8 mouse cellular contexts compared by ENCODE assay signal in genomic region chr17:66692941-66693675, GRCm38 (mm10).
A peak's percentile ranks its signal among the peaks of the same experiment; 100 is the strongest.
DNase-seq lines count a peak whose midpoint lies in the region; ATAC-seq lines count a peak whose summit lies in the region.
"Had no signal": no experiment of that assay in that cellular context is flagged by ENCODE, and none has a peak within 500 bp of the region (broad histone marks: within the 10 kb centered on the region; RNA-seq: fewer than 3 reads in every experiment).

No protein-coding gene starts in this region.

- peak overlapping the region; percentile 43 for H3K4me2 ChIP-seq in lung, embryonic 15.5 days
- H3K4me2 ChIP-seq in embryonic facial prominence, embryonic 14.5 days (ENCODE audit: low read depth, low read length) = 0 out of 2 replicates have a peak overlapping the region, but pooled peaks have one; percentile 19
- H3K4me2 ChIP-seq in hindbrain, embryonic 15.5 days = no peak overlapping the region
- peak overlapping the region; percentile 31; the same call in 1 of the 2 replicates for H3K4me2 ChIP-seq in midbrain, embryonic 16.5 days (ENCODE audit: low read length)
- H3K4me2 ChIP-seq in intestine, embryonic 16.5 days (ENCODE audit: low read depth, low read length) = no peak overlapping the region

- 72% methylated on average over 16 of the region's 16 CpGs for WGBS in lung, embryonic 15.5 days
- WGBS in embryonic facial prominence, embryonic 14.5 days = 81% methylated on average over 16 of the region's 16 CpGs
- 81% methylated on average over 16 of the region's 16 CpGs for WGBS in hindbrain, embryonic 15.5 days
- 83% methylated on average over 16 of the region's 16 CpGs for WGBS in midbrain, embryonic 16.5 days
- WGBS in intestine, embryonic 16.5 days = 88% methylated on average over 16 of the region's 16 CpGs

- peaks cover 18% of the 10 kb centered on the region for H3K36me3 ChIP-seq in lung, embryonic 15.5 days
- 0 out of 2 replicates have a peak, but pooled peaks cover 6% of the 10 kb centered on the region for H3K36me3 ChIP-seq in embryonic facial prominence, embryonic 14.5 days (ENCODE audit: control insufficient read depth, insufficient read depth, low read length)
- H3K36me3 ChIP-seq in hindbrain, embryonic 15.5 days = 0 out of 2 replicates have a peak, but pooled peaks cover 4% of the 10 kb centered on the region
- H3K36me3 ChIP-seq in midbrain, embryonic 16.5 days (ENCODE audit: control insufficient read depth, insufficient read depth, low read length) = no peaks in the 10 kb centered on the region
- no peaks in the 10 kb centered on the region for H3K36me3 ChIP-seq in intestine, embryonic 16.5 days (ENCODE audit: control insufficient read depth, insufficient read depth, low read length)

- 0 out of 2 replicates have a peak, but pooled peaks have one; percentile 21 for ATAC-seq in lung, embryonic 15.5 days (ENCODE audit: borderline replicate concordance, extremely low read depth, low FRiP score, low TSS enrichment)
- ATAC-seq in embryonic facial prominence, embryonic 14.5 days (ENCODE audit: low read depth) = no peak
- 0 out of 2 replicates have a peak, but pooled peaks have one; percentile 30 for ATAC-seq in hindbrain, embryonic 15.5 days (ENCODE audit: low FRiP score, low read depth)
- ATAC-seq in midbrain, embryonic 16.5 days = no peak
- no peak for ATAC-seq in intestine, embryonic 16.5 days

- peak overlapping the region; percentile 97 for H3K27ac ChIP-seq in lung, embryonic 15.5 days
- no peak overlapping the region for H3K27ac ChIP-seq in embryonic facial prominence, embryonic 14.5 days (replicated peaks; ENCODE audit: low read depth, low read length)
- 0 out of 2 replicates have a peak overlapping the region, but pooled peaks have one; percentile 17 for H3K27ac ChIP-seq in hindbrain, embryonic 15.5 days (replicated peaks)
- H3K27ac ChIP-seq in midbrain, embryonic 16.5 days (ENCODE audit: low read length) = peak overlapping the region; percentile 55
- H3K27ac ChIP-seq in intestine, embryonic 16.5 days (ENCODE audit: low read length) = no peak overlapping the region

- no peak for DNase-seq in lung, postnatal 4 days
- no peak for DNase-seq in embryonic facial prominence, embryonic 14.5 days (ENCODE audit: low spot score)
- no peak for DNase-seq in liver
- DNase-seq: kidney, adult 18-20 months had no signal

- H3K27me3 ChIP-seq in lung, embryonic 15.5 days = no peaks in the 10 kb centered on the region
- H3K27me3 ChIP-seq in embryonic facial prominence, embryonic 14.5 days (replicated peaks; ENCODE audit: control insufficient read depth, insufficient read depth, low read length) = no peaks in the 10 kb centered on the region
- no peaks in the 10 kb centered on the region for H3K27me3 ChIP-seq in hindbrain, embryonic 15.5 days
- H3K27me3 ChIP-seq in midbrain, embryonic 16.5 days (ENCODE audit: control insufficient read depth, insufficient read depth, low read depth, low read length) = no peaks in the 10 kb centered on the region
- H3K27me3 ChIP-seq in intestine, embryonic 16.5 days (replicated peaks; ENCODE audit: control insufficient read depth, insufficient read depth, low read length) = no peaks in the 10 kb centered on the region

- H3K4me3 ChIP-seq in lung, embryonic 15.5 days = peak overlapping the region; percentile 21
- H3K4me3 ChIP-seq in embryonic facial prominence, embryonic 14.5 days (ENCODE audit: low read depth, low read length) = no peak overlapping the region
- H3K4me3 ChIP-seq in hindbrain, embryonic 15.5 days = no peak overlapping the region
- no peak overlapping the region for H3K4me3 ChIP-seq in midbrain, embryonic 16.5 days (ENCODE audit: low read depth, low read length)
- no peak overlapping the region for H3K4me3 ChIP-seq in intestine, embryonic 16.5 days (ENCODE audit: low read length)

- H3K9ac ChIP-seq in lung, embryonic 15.5 days = no peak overlapping the region
- H3K9ac ChIP-seq in embryonic facial prominence, embryonic 14.5 days (ENCODE audit: low read depth, low read length) = no peak overlapping the region
- no peak overlapping the region for H3K9ac ChIP-seq in hindbrain, embryonic 15.5 days
- peak overlapping the region; percentile 46; the same call in 1 of the 2 replicates for H3K9ac ChIP-seq in midbrain, embryonic 16.5 days (ENCODE audit: low read depth, low read length)
- no peak overlapping the region for H3K9ac ChIP-seq in intestine, embryonic 16.5 days (ENCODE audit: low read depth, low read length)

- peaks cover 29% of the 10 kb centered on the region for H3K4me1 ChIP-seq in lung, embryonic 15.5 days
- peaks cover 11% of the 10 kb centered on the region; the same call in 1 of the 2 replicates for H3K4me1 ChIP-seq in embryonic facial prominence, embryonic 14.5 days (ENCODE audit: control insufficient read depth, insufficient read depth, low read length)
- H3K4me1 ChIP-seq in hindbrain, embryonic 15.5 days (replicated peaks) = peaks cover 18% of the 10 kb centered on the region
- peaks cover 16% of the 10 kb centered on the region for H3K4me1 ChIP-seq in midbrain, embryonic 16.5 days (ENCODE audit: control insufficient read depth, insufficient read depth, low read length)
- peaks cover 10% of the 10 kb centered on the region; the same call in 1 of the 2 replicates for H3K4me1 ChIP-seq in intestine, embryonic 16.5 days (ENCODE audit: control insufficient read depth, insufficient read depth, low read length)

- no peaks in the 10 kb centered on the region for H3K9me3 ChIP-seq in lung, embryonic 15.5 days
- no peaks in the 10 kb centered on the region for H3K9me3 ChIP-seq in embryonic facial prominence, embryonic 14.5 days (ENCODE audit: control insufficient read depth, low read length)
- H3K9me3 ChIP-seq in hindbrain, embryonic 15.5 days = no peaks in the 10 kb centered on the region
- H3K9me3 ChIP-seq in midbrain, embryonic 16.5 days (replicated peaks; ENCODE audit: control insufficient read depth, low read length, poor library complexity, severe bottlenecking) = no peaks in the 10 kb centered on the region
- H3K9me3 ChIP-seq in intestine, embryonic 16.5 days (ENCODE audit: control insufficient read depth, low read length) = no peaks in the 10 kb centered on the region

Comparison
In these comparisons a context has a peak if more than half of its experiments do, and no peak if none do; other contexts are left out.
1. ATAC-seq: peak in lung, embryonic 15.5 days (single experiment) and hindbrain, embryonic 15.5 days (single experiment); none in embryonic facial prominence, embryonic 14.5 days (single experiment), midbrain, embryonic 16.5 days (single experiment) and intestine, embryonic 16.5 days (single experiment).
2. H3K27ac ChIP-seq: peak in lung, embryonic 15.5 days (single experiment), hindbrain, embryonic 15.5 days (single experiment) and midbrain, embryonic 16.5 days (single experiment); none in embryonic facial prominence, embryonic 14.5 days (single experiment) and intestine, embryonic 16.5 days (single experiment).
3. H3K4me2 ChIP-seq: peak in lung, embryonic 15.5 days (single experiment), embryonic facial prominence, embryonic 14.5 days (single experiment) and midbrain, embryonic 16.5 days (single experiment); none in hindbrain, embryonic 15.5 days (single experiment) and intestine, embryonic 16.5 days (single experiment).